Mouse (Mus musculus): ENCODE measurements around the gene Fam89b. TPM values are rescaled to one million over a fixed set of nuclear protein-coding genes. Genes with fewer than 3 reads are reported as not detected.

The Fam89b gene
- 39.3 and 39.8 TPM in 2 replicates for polyA plus RNA-seq (2015; fragmentation: Nextera tagmentation; extraction: Ambion mirVana)

DNA sequence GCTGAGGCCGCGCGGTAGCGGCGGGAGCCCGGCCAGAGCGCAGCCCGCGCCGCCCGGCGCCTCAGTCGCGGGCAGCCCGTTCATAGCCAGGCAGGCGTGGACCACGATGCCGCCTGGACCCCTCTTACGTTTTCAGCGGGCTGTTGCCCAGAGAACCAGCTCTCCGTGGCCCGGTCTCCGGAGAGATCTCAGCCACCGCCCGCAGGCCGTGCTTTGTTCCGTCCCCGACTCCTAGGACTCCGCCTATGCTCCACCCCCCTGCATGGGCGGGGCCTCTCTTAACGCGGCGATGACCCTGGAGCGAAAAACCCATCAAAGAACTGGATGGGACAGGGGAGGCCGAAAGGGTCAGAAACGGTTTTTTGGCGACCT is at the start of gene Fam89b:
Gene Fam89b, minus strand, starts transcription at position 210 of the 372 bp plus-strand sequence.
- ATAC-seq (ENCODE audit: insufficient read depth): peak; percentile 36
- H3K4me2 ChIP-seq: peak within 1 kb of the TSS; percentile 96
- under 1% methylated on average over 37 of the region's 37 CpGs for WGBS (ENCODE audit: insufficient replicate concordance)
- peaks cover 10% of the 10 kb centered on the region for H3K36me3 ChIP-seq (replicated peaks)
- peaks cover 9% of the 10 kb centered on the region; the same call in 1 of the 2 replicates for H3K27me3 ChIP-seq
- peak within 1 kb of the TSS; percentile 94 for H3K4me3 ChIP-seq (replicated peaks)
- H3K4me1 ChIP-seq (replicated peaks): peaks cover 65% of the 10 kb centered on the region
- H3K27ac ChIP-seq (replicated peaks): peak within 1 kb of the TSS; percentile 98
- H3K9me3 ChIP-seq (replicated peaks): no peaks in the 10 kb centered on the region
- peak within 1 kb of the TSS; percentile 97 for H3K9ac ChIP-seq

DNA sequence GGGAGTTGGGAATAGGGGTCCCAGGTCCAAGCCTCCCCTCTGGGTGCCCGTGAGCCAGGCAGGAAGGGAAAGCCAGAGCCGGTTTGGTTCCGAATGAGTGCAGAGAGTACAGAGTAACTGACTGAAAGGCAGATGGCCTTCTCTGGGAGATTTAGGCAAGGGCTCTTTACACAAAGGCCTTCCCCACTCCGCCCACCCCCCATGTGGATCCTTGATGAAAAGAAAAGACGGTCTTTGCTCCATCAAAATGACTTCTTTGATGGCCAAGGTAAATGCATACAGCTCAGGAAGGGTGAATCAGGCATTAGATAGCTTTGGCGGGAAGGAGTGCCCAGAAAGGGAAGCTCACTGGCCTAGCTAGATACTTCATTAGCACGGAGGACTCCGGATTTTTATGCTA is 48.9 kb upstream of the Fam89b start:
- WGBS (ENCODE audit: insufficient replicate concordance): 63% methylated on average over 8 of the region's 8 CpGs
- ATAC-seq (ENCODE audit: insufficient read depth): no peak

DNA sequence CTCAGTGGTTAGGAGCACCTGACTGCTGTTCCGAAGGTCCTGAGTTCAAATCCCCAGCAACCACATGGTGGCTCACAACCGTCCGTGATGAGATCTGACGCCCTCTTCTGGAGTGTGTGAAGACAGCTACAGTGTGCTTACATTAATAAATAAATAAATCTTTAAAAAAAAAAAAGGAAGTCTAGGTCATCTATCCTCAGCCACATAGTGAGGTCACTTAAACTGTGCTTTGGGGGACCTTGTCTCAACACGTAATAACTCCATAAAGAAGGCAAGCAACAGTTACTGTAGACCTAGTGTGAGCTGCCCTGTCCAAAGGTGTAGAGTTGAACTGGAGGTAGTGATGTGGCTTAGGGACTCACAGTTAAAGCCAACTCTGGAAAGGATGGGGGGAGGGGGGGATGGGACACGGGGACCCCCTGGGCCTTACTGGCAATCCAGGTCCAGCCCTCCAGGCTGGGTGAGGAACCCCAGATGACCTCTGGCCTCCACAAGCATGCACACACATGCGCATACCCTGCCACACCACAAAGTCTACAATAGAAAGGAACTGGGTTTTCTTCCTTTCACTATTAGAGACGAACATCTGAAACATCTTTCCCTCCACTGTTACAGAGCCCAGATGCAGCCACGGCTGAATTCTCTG is 48.1 kb upstream of the Fam89b start:
- H3K4me3 ChIP-seq (replicated peaks): no peak overlapping the region
- peaks cover 5% of the 10 kb centered on the region; the same call in 1 of the 2 replicates for H3K27me3 ChIP-seq
- no peak overlapping the region for H3K27ac ChIP-seq (replicated peaks)
- no peak for ATAC-seq (ENCODE audit: insufficient read depth)
- H3K9me3 ChIP-seq (replicated peaks): no peaks in the 10 kb centered on the region
- no peaks in the 10 kb centered on the region for H3K4me1 ChIP-seq (replicated peaks)
- 70% methylated on average over 9 of the region's 9 CpGs for WGBS (ENCODE audit: insufficient replicate concordance)
- H3K4me2 ChIP-seq: no peak overlapping the region
- no peak overlapping the region for H3K9ac ChIP-seq
- H3K36me3 ChIP-seq (replicated peaks): no peaks in the 10 kb centered on the region

More for the DNA sequence above, 48.9 kb upstream of the Fam89b start:
- H3K4me3 ChIP-seq (replicated peaks): no peak overlapping the region
- H3K27ac ChIP-seq (replicated peaks): no peak overlapping the region
- peaks cover 5% of the 10 kb centered on the region; the same call in 1 of the 2 replicates for H3K27me3 ChIP-seq
- H3K36me3 ChIP-seq (replicated peaks): no peaks in the 10 kb centered on the region
- no peak overlapping the region for H3K9ac ChIP-seq
- no peaks in the 10 kb centered on the region for H3K9me3 ChIP-seq (replicated peaks)
- H3K4me1 ChIP-seq (replicated peaks): no peaks in the 10 kb centered on the region
- H3K4me2 ChIP-seq: no peak overlapping the region

DNA sequence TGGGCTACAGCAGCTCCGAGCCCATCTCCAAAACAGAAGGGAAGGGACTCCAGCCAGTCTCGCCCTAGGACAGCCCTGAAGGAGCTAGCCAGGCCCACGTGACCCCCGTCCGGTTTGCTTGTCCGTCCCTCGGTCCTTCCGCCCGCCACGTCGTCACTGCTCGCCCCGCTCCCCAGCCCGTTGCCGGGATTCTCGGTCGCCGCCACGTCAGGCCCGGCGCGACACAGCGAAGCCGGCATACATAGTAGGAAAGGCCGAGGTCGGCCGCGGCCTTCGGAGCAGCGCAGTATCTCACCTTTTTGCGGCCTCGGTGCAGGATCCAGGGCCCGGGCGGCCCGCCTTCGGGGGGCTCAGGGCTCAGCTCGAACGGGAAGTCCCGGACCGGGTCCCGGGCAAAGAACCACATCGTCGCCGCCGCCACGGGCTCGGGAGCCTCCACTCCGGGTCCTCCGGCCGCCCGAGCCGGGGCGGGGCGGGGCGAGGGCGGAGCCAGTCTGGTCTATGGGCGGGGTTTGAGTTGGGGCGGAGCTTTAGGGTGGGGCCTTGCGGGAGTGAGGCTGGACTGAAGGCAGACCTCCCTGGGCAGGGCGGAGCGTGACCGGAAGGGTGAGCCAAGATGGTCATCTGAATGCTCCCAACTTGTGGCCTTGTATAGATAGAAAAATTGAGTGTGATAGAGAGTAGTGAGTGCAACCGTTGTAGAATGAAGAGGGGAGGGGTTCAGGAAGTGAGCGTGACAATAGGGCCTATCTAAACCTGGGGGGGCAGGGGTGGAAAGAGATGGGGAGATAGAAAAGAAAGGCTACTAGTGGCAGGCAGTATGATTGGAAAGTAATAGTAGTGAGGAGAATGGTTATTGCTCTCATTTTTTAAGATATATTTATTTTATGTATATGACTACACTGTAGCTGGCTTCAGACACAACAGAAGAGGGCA is 41.7 kb upstream of the Fam89b start, which contains the start of gene Scyl1:
Gene Scyl1, minus strand, starts transcription at position 495 of the 936 bp plus-strand sequence.
- peak within 1 kb of the TSS; percentile 88 for H3K4me2 ChIP-seq
- H3K27ac ChIP-seq (replicated peaks): peak within 1 kb of the TSS; percentile 80
- H3K4me1 ChIP-seq (replicated peaks): peaks cover 34% of the 10 kb centered on the region
- H3K36me3 ChIP-seq (replicated peaks): peaks cover 27% of the 10 kb centered on the region
- H3K9ac ChIP-seq: peak within 1 kb of the TSS; percentile 84
- H3K9me3 ChIP-seq (replicated peaks): no peaks in the 10 kb centered on the region
- peak; percentile 93 for ATAC-seq (ENCODE audit: insufficient read depth)
- under 1% methylated on average over 64 of the region's 64 CpGs for WGBS (ENCODE audit: insufficient replicate concordance)
- H3K27me3 ChIP-seq: peaks cover 5% of the 10 kb centered on the region; the same call in 1 of the 2 replicates
- peak within 1 kb of the TSS; percentile 77 for H3K4me3 ChIP-seq (replicated peaks)

DNA sequence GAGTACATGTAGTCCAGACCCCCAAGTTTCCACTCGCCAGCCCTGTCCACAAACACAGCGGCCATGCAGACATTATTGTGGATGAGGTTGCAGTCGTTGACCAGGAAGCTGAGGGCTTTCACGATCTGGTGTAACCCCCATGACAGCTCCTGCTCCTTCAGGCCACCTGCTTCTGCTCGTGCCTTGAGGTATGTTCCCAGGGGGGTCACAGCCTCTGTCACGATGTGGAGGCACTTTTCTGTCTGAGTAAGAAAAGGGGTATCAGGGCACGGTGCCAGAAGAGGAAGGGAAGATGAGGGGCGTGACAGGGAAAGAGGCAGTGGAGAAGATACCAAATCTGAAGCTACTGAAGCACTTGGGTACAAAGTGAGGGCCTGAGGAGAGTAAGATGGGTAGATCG is 40.9 kb upstream of the Fam89b start:
- H3K4me3 ChIP-seq (replicated peaks): peak overlapping the region; percentile 77

DNA sequence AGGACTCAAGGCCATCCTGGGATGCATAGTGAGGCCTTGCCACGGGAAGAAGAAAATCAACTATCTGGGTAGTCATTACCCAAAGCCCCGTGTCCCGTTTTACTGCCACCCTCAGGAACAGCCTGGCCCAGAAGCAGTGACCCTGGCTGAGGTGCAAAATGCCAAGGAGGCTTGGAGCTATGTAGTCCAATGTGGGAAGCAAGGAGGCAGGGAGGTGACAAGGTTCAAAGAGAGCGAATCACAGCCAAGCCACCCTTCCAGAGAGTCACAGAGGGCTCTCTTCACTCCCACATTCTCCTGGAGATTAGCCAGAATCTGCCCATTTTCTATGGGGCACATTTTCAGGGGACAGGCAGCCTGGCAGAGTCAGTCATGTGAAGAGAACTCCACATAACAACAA is 37.8 kb upstream of the Fam89b start:
- peaks cover 62% of the 10 kb centered on the region for H3K36me3 ChIP-seq (replicated peaks)
- no peak overlapping the region for H3K4me3 ChIP-seq (replicated peaks)
- H3K9ac ChIP-seq: no peak overlapping the region
- no peaks in the 10 kb centered on the region for H3K9me3 ChIP-seq (replicated peaks)
- WGBS (ENCODE audit: insufficient replicate concordance): 81% methylated on average over 4 of the region's 4 CpGs
- H3K27ac ChIP-seq (replicated peaks): no peak overlapping the region
- H3K4me2 ChIP-seq: no peak overlapping the region
- H3K4me1 ChIP-seq (replicated peaks): peaks cover 34% of the 10 kb centered on the region
- H3K27me3 ChIP-seq: no peaks in the 10 kb centered on the region
- no peak for ATAC-seq (ENCODE audit: insufficient read depth)

More for the DNA sequence above, 40.9 kb upstream of the Fam89b start:
- Histone ChIP-seq H3K36me3 (replicated peaks) (peaks cover 36% of the 10 kb centered on the region), H3K4me2 (peak overlapping the region; percentile 88), H3K4me1 (replicated peaks) (peaks cover 34% of the 10 kb centered on the region), H3K9ac (peak overlapping the region; percentile 84), H3K27me3 (no peaks in the 10 kb centered on the region), H3K9me3 (replicated peaks) (no peaks in the 10 kb centered on the region), H3K27ac (replicated peaks) (peak overlapping the region; percentile 80; the same call in 1 of the 2 replicates)
- no peak for ATAC-seq (ENCODE audit: insufficient read depth)
- 35% methylated on average over 9 of the region's 9 CpGs for WGBS (ENCODE audit: insufficient replicate concordance)

DNA sequence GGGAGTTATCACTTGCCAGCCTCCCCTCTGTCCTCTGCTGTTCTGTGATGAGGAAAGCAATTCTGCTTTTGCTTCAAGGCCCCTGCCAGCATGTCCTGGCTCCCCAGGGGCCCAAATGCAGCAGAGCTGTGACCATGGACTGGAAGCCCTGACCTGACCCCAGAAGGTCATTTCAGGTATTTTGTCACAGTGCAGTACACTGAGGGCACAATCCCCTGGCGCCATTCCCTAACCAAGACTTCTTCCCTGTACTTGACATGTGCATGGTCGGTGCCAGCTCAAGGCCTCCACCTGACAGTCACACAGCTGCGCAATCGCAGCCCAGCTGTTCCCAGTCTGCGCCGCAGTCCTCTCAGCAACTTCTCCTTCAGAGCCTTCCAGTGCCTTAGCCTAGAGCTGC is 33.7 kb upstream of the Fam89b start:
- H3K27me3 ChIP-seq: 0 out of 2 replicates have a peak, but pooled peaks cover 5% of the 10 kb centered on the region
- no peak overlapping the region for H3K4me2 ChIP-seq
- peaks cover 88% of the 10 kb centered on the region for H3K36me3 ChIP-seq (replicated peaks)
- H3K4me1 ChIP-seq (replicated peaks): 0 out of 2 replicates have a peak, but pooled peaks cover 3% of the 10 kb centered on the region
- no peak for ATAC-seq (ENCODE audit: insufficient read depth)
- H3K4me3 ChIP-seq (replicated peaks): no peak overlapping the region
- no peak overlapping the region for H3K9ac ChIP-seq
- H3K27ac ChIP-seq (replicated peaks): no peak overlapping the region
- H3K9me3 ChIP-seq (replicated peaks): no peaks in the 10 kb centered on the region
- 86% methylated on average over 6 of the region's 6 CpGs for WGBS (ENCODE audit: insufficient replicate concordance)

DNA sequence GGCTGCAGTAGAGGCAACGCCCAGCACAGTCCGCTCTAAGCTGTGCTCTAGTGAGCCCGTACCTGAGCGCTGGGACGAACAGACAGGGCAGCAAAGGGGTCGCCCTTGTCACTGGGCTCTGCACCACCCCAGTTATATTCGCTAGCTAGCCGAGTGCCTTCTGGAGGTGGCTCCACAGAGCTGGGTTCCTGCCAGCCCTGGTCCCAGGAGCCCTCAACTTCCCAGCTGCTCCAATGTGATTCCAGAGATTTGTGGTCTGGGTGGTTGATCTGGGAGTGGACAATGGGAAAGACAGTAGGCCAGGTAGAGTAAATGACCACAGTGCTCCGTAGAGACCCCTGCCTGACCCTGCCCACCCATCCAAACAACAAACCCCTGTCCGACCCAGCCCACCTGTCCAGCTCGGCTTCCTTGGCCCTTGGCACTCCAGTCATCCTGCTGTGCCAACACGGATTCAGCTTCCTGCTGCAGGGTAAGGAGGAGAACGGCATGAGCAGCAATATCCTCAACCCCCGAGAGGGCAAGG is 29.5 kb upstream of the Fam89b start:
- ATAC-seq (ENCODE audit: insufficient read depth): no peak

DNA sequence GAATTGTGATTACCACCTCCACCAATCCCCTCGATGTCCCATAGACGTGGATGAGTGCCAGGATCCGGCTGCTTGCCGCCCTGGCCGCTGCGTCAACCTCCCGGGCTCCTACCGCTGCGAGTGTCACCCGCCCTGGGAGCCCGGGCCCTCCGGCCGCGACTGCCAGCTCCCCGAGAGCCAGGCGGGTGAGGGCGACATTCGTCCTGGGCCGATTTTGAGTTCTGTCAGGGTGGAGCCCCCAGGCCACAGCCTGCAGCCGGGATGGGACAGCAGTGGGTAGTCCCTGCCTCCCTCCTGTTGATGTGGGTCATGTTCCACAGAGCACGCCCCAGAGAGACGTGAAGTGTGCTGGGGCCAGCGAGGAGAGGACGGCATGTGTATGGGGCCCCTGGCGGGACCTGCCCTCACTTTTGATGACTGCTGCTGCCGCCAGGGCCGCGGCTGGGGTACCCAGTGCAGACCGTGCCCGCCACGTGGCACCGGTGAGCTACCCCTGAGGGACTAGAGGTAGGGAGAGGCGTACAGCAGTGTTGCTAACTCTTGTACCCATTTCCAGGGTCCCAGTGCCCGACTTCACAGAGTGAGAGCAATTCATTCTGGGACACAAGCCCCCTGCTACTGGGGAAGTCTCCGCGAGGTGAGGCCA is 27.7 kb upstream of the Fam89b start:
- no peak for ATAC-seq (ENCODE audit: insufficient read depth)
- H3K27ac ChIP-seq (replicated peaks): no peak overlapping the region
- H3K4me1 ChIP-seq (replicated peaks): peaks cover 11% of the 10 kb centered on the region
- 28% methylated on average over 36 of the region's 36 CpGs for WGBS (ENCODE audit: insufficient replicate concordance)
- peaks cover 65% of the 10 kb centered on the region for H3K27me3 ChIP-seq
- H3K9me3 ChIP-seq (replicated peaks): no peaks in the 10 kb centered on the region
- peaks cover 44% of the 10 kb centered on the region for H3K36me3 ChIP-seq (replicated peaks)
- H3K4me2 ChIP-seq: peak overlapping the region; percentile 45
- H3K4me3 ChIP-seq (replicated peaks): peak overlapping the region; percentile 7; the same call in 1 of the 2 replicates
- H3K9ac ChIP-seq: no peak overlapping the region

More for the DNA sequence above, 29.5 kb upstream of the Fam89b start:
- peaks cover 11% of the 10 kb centered on the region for H3K4me1 ChIP-seq (replicated peaks)
- H3K27ac ChIP-seq (replicated peaks): no peak overlapping the region
- H3K4me2 ChIP-seq: no peak overlapping the region
- H3K27me3 ChIP-seq: peaks cover 47% of the 10 kb centered on the region
- no peak overlapping the region for H3K4me3 ChIP-seq (replicated peaks)
- 85% methylated on average over 14 of the region's 14 CpGs for WGBS (ENCODE audit: insufficient replicate concordance)
- H3K36me3 ChIP-seq (replicated peaks): peaks cover 58% of the 10 kb centered on the region
- no peaks in the 10 kb centered on the region for H3K9me3 ChIP-seq (replicated peaks)
- H3K9ac ChIP-seq: no peak overlapping the region

DNA sequence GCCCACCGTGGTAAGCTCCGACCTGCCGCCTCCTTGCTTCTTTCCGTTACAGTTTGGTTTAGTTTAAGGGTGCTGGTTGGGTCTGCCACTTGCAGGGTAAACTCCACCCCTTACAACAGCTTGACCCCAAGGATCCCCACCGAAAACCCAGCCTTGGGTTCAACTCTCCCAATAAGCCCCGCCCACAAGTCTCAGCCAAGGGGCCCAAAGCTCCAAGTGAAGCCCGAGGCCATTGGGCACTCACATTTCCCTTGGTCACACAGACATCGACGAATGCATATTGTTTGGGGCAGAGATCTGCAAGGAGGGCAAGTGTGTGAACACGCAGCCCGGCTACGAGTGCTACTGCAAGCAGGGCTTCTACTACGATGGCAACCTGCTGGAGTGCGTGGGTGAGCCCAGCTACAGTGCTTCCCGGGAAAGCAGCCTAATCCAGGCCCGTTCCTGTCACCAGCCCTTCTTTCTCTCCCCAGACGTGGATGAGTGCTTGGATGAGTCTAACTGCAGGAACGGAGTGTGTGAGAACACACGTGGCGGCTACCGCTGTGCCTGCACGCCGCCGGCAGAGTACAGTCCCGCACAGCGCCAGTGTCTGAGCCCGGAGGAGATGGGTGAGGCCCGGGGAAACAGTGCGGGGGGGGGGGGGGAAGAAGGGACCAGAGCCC is 27.0 kb upstream of the Fam89b start:
- Histone ChIP-seq H3K27ac (replicated peaks) (no peak overlapping the region), H3K4me2 (peak overlapping the region; percentile 45), H3K4me1 (replicated peaks) (peaks cover 17% of the 10 kb centered on the region), H3K36me3 (replicated peaks) (peaks cover 37% of the 10 kb centered on the region), H3K9ac (no peak overlapping the region), H3K9me3 (replicated peaks) (no peaks in the 10 kb centered on the region), H3K4me3 (replicated peaks) (peak overlapping the region; percentile 7; the same call in 1 of the 2 replicates), H3K27me3 (peaks cover 72% of the 10 kb centered on the region)
- 15% methylated on average over 29 of the region's 29 CpGs for WGBS (ENCODE audit: insufficient replicate concordance)
- ATAC-seq (ENCODE audit: insufficient read depth): no peak
